Mouse (Mus musculus): ENCODE results near the gene Atg5. TPM values are rescaled to one million over a fixed set of nuclear protein-coding genes. Genes with fewer than 3 reads are reported as not detected.
A peak's percentile ranks its signal among the peaks of the same experiment; 100 is the strongest.
"Not testable (repeated sequence)": the region's sequence is repeated elsewhere in the genome, so short reads cannot be mapped to it uniquely, and the experiment has no call there.

Gene Atg5
- total RNA-seq, 4 experiments from 2014 or later: 18.3 to 21.2 (median 19.2) TPM

DNA sequence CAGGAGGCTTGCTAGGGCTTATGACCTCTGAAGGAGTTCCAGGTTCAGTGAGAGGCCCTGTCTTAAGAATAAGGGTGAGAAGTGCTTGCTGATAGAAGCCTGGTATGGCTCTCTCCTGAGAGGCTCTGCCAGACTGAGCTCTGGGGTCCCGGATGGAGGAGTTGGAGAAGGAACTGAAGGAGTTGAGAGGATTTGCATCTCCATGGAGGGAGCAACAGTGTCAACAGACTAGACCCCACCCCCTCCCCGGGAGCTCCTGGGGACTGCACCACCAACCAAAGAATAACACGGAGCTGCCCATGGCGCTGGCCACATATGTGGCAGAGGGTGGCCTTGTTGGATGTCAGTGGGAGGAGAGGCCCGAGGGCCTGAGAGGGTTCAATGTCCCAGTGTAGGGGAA lies 47.1 kb downstream of the Atg5 start:
- no peak for DNase-seq (ENCODE audit: low spot score in 2 of 2)

DNA sequence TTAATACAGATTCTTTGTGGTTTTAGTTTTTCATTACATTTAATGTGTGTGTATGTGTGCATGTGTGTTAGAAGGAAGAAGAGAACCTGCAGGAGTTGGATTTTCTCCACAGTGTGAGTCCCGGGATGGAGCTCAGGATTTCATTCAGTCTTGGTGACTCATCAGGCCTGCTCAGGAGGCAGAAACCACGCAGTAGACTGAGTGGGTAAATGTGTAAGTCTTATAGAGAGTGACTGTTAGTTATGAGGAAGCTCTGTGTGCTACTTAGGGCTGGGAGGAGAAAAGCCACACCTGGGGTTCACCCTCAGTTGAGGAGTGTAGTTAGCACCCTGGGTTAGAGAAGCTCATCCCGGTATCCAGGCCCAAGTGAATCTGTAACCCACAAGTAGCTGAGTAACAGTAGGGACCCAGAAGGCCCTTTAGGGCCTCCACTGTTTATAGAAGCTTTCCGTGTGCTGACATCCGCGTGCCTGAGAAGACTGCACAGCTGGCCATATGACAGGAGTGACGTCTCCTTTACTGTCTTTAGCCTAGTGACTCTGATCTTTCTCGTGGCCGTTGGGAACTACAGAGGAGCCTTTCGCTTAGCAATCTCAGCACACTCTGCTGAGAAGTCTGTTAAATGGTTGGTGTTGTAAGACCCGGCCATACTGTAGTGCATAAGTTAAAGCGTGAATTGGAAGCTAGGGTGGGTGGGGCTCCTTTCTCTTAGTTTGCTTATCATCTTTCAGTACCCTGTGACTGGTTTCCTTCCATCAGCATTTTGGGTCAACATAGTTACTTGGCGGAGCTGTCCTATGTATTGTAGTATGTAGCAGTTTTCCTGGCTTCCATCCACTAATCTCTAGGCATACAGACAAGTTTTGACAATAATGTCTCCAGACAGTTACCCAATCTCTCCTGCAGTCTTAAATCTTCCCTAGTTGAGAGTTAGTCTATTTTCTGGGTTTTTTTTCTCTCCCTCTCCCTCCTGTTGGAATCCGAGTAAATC lies 48.4 kb downstream of the Atg5 start:
- DNase-seq (ENCODE audit: low spot score in 2 of 2): no peak

DNA sequence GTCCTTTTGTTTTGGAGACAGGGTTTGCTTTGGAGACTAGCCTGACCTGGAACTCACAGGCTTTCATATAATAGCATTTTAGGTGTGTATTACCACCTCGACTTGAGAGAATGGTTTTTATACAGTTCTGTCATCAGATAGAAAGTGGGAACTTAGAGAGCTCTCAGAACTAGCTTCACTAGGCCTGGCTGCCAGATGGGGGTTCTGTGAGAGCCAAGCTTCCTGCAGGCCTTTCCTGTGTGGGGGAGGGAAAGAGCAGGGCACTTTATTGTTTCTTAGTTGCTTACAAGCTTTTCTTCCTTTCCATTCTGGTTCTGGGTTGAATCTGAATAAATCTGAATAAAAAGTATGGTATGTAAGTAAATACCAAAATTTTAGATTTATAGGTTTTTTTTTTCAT lies 54.0 kb downstream of the Atg5 start:
- DNase-seq (ENCODE audit: low spot score in 2 of 2): no peak

DNA sequence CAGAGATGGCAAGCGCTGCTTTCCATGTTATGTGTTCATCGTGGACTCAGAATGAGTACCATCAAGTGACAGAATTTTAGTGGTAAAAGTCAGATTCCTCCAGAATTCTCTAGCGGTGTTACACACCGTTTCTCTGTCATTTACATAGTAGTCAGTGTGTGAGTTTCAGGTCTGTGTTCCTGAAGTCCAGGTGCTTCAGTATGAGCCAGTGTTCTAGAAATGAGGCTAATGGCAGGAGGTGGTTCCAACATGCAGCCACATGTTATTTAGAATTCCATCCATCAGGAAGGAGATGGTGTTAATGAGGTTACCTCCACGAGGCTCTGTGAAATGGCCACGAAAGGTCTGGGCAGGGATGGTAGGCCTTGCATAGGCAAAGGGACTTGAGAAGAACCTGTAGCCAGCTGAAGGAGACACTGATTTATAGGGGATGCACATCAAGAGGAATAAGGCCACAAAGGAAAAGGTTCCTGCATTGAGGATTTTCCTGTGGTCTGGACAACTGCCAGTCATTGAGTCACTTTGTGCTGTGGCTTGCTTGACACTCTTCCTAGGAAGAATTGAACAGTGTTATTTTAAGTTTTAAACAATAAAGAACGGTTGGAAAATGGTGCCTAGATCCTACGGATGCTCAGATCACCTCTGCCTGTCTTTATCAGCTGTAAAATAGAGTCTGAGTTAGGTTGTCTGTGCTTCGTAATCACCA lies 55.1 kb downstream of the Atg5 start:
- no peak for DNase-seq (ENCODE audit: low spot score in 2 of 2)

DNA sequence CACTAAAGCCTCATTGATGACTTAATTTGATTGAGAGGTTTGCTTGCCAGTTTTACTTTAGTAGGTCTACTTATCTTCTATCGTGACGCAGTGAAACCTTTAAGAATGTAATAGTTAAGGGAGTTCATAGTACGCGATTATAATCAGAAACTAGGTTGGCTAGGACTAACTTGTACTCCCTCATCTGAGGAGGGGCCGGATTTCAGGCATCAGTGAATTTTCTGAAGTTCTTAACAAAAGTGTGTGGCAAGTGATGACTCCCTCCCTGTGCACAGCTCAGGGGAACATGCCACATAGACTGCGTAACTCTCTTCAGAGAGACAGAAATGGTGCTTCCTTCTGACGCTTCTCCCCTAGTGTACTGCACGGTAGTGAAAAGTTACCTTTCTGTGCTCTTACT lies 55.7 kb downstream of the Atg5 start:
- no peak for DNase-seq (ENCODE audit: low spot score in 2 of 2)

DNA sequence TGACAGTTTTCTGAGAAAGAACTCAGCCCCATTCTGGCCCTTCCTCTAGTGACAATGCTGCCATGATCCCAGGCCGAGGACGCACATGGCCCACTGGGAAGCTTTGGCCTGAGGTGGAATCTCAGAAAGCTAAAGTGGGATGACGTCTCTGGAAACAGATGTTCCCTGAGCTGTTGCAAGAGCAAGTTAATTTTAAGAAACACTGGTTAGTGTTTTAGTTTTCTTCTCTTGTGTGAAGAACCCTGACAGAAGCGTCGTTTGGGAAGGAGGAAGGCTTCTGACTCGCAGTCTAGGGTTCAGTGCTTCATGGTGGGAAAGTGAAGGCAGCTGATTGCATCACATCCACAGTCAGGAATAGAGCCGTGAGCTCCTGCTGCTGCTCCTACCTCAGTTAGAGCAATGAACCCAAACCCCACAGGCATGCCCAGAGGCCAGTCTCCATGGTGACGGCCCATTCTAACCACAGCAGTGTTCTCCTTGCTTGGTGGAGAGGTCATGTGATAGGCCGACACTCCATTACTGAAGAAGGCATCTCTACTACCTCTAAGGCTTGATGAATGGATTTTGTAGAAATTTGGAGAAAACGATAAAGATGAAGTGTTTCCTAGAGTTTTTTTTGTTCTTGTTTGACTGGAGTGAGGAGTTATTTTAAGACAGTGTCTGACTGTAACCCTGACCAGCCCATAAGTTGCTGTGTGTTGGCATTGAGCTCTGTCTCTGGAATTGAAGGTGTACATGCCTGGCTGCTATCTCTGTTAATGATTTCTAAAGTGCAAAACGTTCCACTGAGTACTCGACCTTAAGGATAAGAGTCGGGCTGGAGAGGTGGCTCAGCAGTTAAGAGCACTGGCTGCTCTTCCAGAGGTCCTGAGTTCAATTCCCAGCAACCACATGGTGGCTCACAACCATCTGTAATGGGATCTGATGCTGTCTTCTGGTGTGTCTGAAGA lies 57.7 kb downstream of the Atg5 start:
- no peak for DNase-seq (ENCODE audit: low spot score in 2 of 2)

DNA sequence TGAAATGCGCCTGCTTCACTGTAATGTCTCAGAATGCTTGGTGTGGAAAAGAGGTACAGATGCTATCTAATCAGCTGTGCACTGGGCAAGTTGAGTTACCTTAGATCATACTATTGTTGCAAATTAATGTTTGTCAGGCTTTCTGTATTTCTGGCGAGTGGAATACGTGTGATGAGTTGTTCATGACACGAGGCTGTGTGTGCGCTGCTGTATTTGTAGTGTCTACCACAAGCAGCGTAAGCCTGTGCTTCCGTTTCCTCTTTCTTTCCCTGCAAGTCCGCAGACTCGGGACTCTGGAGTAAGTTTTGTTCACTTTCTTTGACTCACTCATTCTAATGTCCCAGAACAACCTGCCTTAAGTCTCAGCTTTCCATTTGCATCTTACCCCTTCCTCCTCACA lies 58.9 kb downstream of the Atg5 start:
- no peak for DNase-seq (ENCODE audit: low spot score in 2 of 2)

DNA sequence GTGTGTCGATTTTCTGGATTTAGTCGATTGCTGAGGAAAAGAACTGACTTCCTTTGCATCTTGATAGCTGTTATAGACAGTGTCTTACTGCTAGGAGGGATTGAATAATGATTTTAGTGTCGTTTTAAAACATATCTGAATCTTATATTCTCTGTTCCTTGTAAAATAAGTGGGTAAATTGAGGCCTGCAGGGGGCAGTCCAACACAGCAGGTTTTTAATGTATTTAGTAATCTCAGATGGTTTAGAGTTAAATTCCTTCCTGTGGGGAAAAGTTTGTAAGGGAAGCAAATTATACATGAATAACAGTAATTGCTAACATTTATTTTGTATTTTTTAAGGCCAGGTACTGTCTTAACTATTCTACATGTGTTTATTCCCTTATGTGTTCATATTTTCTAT lies 60.2 kb downstream of the Atg5 start:
- peak in 1 of 2 experiments; percentile 43 for DNase-seq (ENCODE audit: low spot score in 2 of 2)

DNA sequence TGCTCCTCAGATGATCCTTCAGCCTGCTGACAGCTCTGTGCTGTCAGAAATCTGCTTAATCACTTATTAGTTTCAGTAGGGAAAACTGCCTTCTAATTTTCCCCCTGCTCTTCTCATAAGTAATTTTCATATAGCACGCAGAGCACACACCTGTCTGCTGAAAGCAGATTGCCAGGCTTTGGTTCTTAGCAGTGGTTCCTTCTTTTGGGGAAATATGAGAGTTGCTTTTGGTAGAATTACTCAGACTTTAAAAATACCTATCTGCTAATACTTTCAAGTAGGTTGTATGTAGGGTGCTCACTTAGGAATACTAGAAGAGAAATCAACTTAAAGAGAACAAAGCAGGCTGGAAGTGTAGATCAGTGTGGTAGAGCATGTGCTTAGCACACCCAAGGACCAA lies 62.6 kb downstream of the Atg5 start:
- DNase-seq (ENCODE audit: low spot score in 2 of 2): no peak

DNA sequence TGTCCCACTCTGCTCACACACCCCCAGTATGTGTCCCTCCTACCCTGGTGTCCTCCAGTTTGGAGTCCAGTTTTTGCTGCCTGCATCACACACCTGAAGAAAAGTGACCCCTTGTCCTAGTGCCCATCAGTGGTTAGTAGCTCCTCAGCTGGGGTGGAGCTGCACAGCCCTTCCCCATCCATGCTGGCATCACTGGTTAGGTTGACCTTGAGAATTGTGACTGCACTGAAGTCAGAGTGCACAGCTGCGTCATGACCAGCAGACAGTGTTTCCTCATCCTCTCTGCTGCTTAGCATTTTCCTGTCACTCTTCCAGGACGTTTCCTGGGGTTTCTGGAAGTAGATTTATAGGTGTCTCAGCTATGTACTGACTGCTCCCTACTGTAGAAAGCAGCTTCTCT lies 63.3 kb downstream of the Atg5 start:
- no peak for DNase-seq (ENCODE audit: low spot score in 2 of 2)

DNA sequence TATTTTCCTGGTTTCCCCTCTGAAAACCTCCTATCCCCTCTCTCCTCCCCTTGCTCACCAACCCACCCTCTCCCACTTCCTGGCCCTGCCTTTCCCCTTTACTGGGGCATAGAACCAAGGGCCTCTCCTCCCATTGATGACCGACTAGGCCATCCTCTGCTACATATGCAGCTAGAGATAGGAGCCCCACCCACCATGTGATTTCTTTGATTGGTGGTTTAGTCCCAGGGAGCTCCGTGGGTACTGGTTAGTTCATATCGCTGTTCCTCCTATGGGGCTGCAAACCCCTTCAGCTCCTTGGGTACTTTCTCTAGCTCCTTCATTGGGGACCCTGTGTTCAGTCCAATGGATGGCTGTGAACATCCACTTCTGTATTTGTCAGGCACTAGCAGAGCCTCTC lies 64.5 kb downstream of the Atg5 start:
- DNase-seq (ENCODE audit: low spot score in 2 of 2): not testable (repeated sequence)

DNA sequence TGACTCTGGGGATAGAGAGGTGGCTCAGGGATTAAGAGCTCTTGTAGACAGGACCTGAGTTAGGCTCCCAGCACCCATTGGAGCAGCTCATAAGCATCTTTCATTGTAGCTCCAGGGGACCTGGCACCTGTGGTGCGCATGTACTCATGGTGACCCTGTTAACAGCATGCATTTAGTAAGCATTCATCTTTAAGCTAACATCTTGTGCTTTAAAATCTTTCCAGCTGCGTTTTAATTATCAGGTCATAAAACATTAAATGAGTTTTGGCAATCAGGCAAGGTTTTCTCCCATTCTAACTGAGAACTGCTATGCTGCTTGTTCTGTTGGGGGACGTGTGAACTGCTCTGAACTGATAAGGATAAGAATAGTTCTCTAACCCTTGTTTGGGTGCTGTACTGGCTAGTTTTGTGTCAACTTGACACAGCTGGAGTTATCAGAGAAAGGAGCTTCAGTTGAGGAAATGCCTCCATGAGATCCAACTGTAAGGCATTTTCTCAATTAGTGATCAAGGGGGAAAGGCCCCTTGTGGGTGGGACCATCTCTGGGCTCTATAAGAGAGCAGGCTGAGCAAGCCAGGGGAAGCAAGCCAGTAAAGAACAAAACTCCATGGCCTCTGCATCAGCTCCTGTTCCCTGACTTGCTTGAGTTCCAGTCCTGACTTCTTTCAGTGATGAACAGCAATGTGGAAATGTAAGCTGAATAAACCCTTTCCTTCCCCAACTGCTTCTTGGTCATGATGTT lies 68.7 kb downstream of the Atg5 start:
- not testable (repeated sequence) for DNase-seq (ENCODE audit: low spot score in 2 of 2)

DNA sequence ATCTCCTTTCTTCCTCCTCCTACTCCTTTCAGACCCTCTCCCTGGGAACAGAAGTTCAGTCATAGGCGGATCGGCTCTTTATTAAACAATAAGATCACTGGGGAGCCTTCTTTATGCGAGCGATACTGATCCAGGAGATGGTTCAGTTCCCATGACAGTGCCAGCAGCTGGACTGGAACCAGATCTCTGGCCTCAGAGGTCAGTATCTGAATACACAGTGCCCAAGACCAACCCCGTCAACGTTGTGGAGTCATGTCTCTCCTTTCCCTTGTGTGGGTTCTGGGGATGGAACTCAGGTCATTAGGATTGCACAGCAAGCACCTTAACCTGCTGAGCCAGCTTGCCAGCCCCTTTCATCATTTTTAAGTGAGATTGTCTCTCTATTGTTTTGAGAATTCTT lies 70.4 kb downstream of the Atg5 start:
- no peak for DNase-seq (ENCODE audit: low spot score in 2 of 2)

DNA sequence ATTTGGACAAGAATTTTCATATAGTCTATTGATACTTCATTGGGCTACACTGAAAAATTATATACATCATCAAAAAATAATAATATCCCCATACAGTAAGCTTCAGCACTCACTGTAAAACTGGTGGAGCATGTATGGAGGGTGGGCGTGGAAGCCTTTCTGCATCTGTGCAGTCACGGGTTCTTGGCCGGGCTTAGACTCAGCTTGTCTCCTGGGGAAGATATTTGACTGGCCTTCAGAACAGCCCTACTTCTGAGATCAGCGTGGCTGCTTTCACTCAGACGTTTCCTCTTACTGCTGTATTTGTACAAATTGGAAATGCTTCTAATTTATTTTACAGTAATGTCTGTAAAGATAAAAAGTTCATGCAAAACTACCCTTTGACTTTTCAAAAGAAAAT lies 71.2 kb downstream of the Atg5 start:
- DNase-seq (ENCODE audit: low spot score in 2 of 2): no peak

DNA sequence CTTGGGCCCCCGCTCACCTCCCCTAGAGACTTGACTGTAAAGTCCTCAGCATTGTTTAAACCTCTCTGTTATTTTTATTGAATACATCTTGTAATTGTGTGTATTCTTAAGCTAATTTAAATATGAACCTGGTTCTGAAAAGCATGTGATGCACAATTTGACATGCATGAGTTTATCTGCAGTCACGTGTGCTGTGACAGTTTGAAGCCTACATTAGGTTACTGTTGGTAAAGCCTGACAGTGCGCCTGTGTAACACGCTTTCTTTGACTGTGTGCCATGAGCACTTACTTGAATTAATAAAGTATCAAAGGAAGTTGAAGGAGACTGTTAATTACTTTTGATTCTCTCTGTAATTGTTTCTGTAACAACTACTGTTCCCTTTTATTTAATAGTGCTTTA lies 72.8 kb downstream of the Atg5 start:
- no peak for DNase-seq (ENCODE audit: low spot score in 2 of 2)

DNA sequence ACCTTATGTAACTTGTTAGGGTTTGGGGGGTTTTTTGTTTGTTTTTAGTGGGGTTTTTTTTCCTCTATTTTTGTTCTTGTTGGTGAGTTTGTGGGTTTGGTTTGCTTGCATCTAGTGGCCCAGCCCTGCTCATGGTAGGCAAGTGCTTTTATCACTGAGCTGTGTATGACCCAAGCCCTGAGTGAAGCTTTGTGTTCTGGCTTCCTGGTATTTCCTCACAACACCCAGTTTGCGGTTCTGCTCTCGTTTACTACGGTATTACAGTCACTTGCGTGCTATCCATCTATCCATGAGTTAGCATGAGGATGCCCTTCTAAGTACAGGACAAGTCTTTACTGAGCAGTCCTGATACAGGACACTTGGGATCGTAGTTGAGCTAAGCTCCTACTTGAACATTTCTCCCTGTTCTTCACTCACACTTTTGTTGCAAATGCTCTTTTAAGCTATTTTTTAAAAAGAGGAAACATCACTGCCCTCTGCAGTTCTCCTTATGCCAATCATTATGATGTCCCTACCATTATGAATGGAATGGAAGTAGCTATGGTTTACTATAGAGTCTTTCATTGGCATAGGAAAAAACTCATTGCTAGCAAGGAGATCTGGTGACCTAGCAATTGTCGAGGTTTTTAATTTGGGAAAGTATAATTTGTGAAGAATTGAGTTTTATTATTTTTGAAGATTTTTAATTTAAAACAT lies 73.8 kb downstream of the Atg5 start:
- no peak for DNase-seq (ENCODE audit: low spot score in 2 of 2)

DNA sequence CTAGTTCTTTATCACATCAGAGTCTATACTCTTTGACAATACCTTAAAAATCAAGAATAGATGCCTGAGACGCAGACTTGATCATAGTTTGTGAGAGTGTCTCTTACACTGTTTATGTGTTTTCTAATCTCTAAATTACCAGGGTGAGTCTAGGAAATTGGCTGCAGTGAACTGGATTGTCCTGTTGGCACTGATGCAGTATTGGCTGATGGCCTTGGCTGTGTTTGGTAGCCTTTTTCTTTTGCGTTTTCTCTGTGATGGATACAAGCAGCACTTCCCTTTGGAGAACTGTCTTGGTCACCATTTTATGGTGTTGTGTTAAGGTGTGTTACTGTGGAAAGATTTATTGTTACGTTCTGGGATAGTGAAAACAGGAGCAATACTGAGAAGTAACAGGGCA lies 75.2 kb downstream of the Atg5 start:
- DNase-seq (ENCODE audit: low spot score in 2 of 2): no peak

DNA sequence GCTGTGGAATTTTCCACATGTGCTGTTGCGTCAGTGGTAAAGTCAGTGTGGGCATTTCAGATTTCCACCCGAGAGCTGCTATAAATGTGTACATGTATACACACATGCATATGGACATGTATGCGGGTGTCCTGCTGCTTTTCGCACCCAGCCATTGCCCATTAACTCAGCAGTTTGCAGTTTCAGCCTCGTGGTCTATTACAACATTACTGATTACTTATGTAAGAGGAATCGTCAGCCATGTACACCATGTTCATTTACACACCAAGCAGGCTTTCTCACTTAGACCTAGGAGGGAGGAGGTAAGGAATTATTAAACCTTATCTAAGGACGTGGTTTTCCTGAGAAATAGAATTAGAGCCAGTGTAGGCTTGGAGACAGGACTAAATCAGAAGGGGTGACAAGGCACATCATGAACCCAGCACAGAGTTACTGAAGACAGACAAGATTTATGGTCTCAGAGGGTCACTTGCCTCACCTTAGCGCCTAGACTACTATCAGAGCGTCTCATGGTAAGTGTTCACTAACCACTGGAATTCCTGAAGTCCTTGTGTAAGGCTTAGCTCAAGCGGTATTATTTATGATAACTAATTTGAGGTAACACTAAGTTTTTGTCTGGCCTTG lies 79.5 kb downstream of the Atg5 start:
- DNase-seq (ENCODE audit: low spot score in 2 of 2): no peak

DNA sequence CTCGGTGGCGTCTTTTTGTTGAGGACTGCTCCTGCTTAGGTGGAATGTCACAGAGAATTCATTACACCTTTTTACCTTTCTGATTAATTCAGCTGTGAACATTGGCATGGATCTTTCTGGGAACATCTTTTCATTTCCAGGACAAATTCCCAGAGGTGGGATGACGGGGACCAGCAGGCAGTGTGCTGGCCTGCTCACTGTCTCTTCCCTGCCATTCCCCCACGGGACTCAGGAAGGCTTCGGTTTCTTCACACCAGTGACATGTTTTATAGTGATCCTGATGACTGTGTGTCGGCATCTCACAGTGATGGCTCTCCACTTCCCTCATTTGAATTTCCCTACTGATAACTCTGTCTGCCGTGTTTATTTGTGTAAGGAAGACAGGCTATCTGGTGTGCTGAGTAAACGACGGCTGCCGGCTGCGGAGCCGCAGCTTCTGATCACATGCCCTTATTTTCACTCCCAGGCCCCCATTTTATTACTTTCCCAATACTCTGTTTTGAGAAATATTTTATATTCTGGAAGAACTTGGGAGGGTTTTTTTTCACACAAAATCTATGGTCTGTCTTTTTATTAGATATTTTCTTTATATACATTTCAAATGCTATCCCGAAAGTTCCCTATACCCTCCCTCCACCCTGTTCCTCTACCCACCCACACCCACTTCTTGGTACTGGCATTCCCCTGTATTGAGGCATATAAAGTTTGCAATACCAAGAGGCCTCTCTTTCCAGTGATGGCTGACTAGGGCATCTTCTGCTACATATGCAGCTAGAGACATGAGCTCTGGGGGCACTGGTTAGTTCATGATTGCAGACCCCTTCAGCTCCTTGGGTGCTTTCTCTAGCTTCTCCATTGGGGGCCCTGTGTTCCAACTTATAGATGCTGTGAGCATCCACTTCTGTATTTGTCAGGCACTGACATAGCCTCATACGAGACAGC lies 80.6 kb downstream of the Atg5 start:
- no peak for DNase-seq (ENCODE audit: low spot score in 2 of 2)

Measured in left cerebral cortex, adult 8-10 months (tissue).